Mouse (Mus musculus): Measurements from ENCODE around the gene Tomm70a.

- no peak for TF ChIP-seq GATA1 (IDR thresholded peaks at IDR 0.05; ENCODE audit: borderline replicate concordance, low read length)
- TF ChIP-seq FLI1 (IDR thresholded peaks at IDR 0.05; ENCODE audit: low read length): no peak
Observed at GRCm38 (mm10) chr16:57122682-57123445, 1.4 kb downstream of the Tomm70a start.
